Mouse (Mus musculus) cerebellum, postnatal 4 days (tissue): ENCODE data around the gene Itga2b.
A peak's percentile ranks its signal among the peaks of the same experiment; 100 is the strongest.

Source experiments
- DNase-seq, 2 experiments: peaks; one replicate each; pipeline ENCODE4 v3.0.0; 2022; ENCODE audit warnings: low spot score in 2 of 2, mixed read lengths in 1 of 2

Itga2b gene

DNA sequence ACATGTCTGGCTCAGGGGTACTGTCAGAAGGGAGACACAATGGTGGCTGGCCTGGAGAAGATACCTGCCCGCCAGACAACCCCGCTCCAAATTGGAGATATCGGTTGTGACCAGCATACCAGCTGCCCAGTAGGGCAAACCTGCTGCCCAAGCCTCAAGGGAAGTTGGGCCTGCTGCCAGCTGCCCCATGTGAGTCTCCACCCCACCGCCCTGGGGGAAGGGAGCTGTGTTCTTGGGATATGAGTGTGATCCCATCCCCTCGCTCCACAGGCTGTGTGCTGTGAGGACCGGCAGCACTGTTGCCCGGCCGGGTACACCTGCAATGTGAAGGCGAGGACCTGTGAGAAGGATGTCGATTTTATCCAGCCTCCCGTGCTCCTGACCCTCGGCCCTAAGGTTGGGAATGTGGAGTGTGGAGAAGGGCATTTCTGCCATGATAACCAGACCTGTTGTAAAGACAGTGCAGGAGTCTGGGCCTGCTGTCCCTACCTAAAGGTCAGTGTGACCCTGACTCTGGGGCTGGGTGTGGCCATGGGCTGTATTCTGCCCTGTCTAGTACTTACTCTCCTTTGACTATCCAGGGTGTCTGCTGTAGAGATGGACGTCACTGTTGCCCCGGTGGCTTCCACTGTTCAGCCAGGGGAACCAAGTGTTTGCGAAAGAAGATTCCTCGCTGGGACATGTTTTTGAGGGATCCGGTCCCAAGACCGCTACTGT lies 34.0 kb downstream of the Itga2b start:
- no peak for DNase-seq

DNA sequence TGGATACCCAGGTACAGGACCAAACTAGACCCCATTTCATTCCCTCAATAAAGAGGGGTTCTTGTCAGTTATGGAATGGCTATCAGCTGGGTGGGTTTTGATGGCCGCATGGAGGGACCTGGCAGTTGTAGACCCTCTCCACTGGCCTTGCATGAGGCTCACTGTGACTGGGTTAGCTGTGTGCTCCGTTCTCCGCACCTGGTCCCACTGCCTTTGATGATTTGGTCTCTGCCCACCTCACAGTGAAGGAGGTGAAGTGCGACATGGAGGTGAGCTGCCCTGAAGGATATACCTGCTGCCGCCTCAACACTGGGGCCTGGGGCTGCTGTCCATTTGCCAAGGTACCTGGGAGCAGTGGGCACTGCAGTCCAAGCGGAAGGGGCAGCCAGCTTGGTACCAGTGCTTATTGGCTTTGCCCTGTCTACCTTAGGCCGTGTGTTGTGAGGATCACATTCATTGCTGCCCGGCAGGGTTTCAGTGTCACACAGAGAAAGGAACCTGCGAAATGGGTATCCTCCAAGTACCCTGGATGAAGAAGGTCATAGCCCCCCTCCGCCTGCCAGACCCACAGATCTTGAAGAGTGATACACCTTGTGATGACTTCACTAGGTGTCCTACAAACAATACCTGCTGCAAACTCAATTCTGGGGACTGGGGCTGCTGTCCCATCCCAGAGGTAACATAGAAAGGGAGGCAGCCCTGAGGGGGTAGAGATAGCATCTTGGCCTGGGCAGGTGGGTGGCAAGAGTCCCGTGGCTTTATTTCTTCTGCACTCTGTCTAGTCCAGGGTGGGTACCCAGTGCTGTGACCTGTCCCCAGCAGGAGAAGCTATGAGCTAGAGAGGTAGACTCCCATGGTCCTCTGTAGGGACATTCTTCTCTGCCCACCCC lies 34.9 kb downstream of the Itga2b start:
- no peak for DNase-seq

DNA sequence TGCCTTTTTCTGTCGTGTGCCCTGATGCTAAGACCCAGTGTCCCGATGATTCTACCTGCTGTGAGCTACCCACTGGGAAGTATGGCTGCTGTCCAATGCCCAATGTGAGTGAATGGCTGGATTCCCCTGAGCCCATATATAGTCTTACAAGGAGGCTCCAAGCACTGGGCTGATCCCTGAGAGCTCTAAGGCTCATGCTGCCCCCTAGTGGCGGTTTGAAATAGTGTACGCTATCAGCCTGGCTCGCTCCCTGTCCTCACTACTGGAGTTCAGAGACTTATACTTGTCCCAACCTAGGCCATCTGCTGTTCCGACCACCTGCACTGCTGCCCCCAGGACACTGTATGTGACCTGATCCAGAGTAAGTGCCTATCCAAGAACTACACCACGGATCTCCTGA lies 35.5 kb downstream of the Itga2b start:
- DNase-seq: peak; percentile 86 to 91

DNA sequence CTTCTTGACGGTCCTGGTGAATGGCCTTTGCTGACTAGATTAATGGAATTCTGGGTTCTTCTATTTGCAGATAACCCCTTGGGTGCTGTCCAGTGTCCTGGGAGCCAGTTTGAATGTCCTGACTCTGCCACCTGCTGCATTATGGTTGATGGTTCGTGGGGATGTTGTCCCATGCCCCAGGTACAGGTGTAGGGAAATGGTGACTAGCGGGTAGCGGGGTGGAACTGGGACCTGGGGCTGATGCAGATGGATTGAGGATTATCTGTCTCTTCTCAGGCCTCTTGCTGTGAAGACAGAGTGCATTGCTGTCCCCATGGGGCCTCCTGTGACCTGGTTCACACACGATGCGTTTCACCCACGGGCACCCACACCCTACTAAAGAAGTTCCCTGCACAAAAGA lies 36.1 kb downstream of the Itga2b start:
- DNase-seq: no peak

DNA sequence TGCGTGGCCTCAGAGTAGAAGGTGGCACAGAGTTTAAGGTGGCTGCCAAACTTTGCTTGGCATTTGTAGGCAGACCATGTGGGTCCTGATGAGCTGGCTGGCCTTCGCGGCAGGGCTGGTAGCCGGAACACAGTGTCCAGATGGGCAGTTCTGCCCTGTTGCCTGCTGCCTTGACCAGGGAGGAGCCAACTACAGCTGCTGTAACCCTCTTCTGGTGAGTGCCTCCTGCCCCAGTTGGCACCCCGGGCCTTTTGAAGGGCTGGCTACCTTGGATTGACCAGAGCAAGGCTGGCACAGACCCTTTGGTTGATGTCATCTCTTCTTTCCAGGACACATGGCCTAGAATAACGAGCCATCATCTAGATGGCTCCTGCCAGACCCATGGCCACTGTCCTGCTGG lies 37.0 kb downstream of the Itga2b start:
- no peak for DNase-seq

DNA sequence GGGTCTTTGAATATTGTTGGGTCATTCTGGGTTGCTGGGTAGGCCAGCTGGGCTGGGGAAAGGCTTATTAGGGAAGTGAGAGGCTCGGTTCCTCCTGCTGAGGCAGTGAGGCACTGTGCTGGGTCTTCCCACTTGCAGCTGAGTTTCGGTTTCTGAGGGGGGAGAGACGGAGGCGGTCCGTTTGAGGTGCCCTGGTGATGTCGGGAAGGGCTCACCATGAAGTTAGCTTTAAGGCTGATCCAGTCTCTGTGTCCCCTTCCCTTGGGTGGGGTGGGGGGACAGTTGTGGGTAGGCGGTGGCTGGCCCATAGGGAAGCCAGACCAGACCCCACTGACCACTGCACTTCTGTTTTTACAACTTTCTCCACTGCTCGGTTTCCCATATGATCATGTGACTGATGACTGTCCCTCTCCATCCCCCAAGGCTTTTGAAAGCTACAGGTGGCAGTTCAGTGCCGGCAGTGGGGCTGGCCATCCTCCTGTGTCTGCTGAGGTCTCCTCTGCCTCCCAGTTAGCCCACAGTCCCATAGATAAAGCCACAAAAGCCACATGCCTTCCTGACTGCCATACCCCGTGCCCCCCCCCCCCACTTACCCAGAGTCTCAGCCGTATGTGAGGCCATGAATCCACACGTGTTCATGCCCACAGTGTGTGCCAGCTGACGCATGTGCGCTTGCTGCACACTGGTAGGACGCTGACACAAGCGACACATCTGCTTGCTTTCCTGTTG lies 37.6 kb downstream of the Itga2b start:
- no peak for DNase-seq

DNA sequence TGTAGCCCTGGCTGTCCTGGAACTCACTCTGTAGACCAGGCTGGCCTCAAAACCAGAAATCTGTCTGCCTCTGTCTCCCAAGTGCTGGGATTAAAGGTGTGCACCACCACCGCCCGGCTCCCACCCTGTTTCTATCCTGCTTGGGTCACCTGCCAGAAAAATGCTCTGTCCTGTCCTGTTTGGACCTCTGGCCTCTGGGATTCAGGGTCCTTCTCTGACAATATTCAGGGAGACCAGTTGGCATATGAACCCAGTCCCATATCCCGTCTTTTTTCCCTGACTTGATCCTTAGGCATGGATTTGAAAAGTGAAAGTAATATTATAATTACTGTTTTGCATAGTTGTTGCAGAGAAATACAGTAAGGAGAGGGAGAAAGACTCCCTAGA lies 38.2 kb downstream of the Itga2b start:
- DNase-seq: no peak

DNA sequence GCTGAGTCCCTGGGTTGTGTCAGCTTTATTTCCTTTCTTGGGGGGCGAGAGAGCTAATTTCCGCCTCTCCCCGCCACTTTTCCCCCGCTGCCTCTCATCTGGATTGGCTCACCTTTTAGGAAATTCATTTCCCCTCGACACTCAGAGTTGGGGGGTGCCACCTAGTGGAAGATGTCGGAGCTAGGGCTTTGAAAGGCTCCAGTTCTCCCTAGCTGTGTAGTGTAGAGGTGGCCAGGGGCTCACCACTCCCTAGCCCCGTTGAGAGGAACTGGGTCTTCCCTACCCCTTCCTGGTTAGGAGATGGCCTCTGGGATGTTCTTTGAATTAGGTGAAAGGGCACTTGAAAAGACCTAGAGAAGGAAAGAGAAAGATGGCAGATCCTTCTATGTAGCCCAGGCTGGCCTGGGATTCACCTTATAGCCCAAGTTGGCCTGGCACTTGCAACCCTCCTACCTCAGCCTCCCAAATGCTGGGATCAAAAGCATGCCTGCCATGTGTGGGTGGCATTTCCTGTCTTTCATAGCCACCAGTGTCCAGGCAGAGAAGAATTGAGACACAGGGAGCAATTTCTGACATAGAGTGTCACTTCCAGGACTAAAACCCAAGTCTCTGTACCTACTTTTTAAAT lies 38.8 kb downstream of the Itga2b start:
- DNase-seq: peak in 1 of 2 experiments; percentile 77

DNA sequence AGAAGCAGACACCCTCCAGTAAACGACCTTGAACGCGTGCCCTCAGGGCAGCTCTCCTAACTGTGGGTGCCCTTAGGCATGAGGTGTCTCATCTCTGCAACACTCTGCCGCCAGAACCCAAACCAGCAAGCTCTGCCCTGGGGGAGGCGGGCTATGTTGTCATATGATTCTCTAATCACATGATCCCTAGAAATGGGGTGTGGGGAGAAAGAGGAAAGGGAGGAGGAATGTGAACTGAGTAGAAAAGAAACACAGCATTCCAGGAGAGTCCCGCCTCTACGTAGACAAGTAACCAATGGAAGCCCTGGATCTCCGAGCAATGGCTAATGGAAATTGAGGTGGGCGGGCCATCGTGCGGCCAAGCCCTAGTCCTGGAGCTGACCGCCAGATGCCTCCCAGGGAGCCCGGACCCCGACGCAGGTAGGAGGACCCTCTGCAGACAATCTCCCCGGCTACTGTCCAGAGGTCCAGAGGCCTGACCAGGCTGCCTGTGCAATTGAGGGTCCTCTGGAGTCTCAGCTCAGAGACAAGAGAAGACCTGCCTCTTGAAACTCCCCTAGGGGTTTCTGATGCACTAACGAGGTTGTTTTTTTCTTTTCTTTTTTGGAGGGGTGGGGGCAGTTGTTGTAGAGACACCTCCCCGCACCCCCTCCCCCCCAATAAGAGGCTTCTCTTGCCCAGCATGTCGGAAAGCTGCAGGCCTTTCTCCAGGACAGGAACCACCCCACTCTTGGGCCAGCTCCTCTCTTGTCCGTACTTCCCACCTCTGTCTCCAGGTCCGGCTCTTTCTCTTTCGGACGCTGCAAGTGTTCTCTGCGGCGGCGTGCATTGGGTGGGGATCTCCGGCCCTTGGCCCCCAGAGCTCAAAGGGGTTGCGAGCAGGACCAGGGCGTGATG lies 39.6 kb downstream of the Itga2b start, which contains the start of gene Grn:
Gene Grn (plus strand): TSS at position 195 of the 897 bp plus-strand sequence.
- DNase-seq: peak in 1 of 2 experiments; percentile 79

DNA sequence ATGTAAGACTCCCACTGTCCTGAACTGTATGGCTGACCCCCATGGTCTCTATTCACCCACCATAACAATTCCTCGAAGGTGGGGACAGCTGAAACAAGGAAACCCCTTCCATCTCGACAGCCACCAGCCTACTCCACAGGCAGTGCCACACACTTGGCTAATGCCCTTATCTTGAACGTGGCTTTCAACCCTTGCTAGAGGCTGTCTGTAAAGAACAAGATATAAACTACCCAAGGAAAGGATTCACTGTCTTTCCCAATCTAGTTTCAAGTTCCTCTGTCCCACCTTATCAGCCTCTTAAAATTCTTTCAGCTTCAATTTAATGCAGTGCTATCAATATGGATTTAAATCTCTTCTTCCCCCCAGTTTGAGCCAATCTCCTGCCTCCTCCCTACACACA lies 40.4 kb downstream of the Itga2b start:
- no peak for DNase-seq

DNA sequence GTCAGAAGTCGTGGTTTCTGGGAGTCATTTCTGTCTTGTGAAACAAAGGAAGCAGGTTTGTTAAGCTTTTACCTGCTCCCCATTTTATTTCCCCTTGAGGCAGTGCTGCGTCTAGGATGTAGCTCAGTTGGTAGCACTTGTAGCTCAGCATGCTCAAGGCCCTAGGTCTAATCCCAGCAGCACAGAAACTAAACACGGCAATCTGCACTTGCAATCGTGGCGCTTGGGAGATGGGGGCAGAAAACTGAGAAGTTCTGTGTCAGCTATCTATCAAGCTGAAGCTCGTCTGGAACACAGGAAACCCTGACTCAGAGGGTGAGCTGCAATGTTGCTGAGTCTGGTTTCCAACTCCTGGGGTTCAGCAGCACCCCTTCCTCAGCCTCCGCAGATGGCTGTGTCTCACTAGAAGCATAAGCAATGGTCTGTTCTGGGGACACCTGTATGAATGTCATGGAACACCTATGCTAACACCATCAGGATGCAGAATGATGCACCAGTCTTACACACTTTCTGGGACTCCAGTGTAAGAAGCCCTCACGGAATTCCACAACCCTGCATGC lies 40.9 kb downstream of the Itga2b start:
- no peak for DNase-seq

DNA sequence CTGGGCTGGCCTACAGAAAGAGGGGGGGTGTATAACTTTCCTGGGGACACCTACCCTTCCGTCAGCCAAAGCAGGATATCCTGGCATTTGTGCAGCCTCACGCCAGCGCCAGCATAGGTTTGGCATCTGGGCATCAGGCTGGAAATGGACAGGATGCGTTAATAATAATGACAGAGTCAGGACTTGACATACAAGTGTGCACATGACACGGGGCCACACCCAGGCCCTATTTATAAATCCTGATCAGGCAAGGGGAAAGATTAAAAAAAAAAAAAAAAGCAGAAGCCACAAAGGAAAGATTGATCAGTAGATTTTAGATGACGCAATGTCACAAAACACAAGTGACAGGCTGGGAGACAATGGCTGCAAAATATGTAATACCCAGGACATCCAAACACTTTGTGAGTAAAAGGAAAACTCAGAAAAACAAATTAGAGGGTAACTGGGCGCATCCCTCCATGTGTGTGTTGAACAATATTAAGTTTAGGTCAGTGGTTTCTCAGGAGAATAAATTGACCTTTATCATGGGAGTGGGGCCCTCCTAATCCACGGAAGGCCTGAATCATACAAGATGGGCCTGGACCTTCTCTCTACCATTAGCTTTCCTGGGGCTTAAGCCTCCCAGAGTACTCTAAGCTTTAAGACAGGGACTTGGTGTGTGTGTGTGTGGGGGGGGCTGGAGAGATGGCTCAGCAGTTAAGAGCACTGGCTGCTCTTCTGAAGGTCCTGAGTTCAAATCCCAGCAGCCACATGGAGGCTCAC lies 44.2 kb downstream of the Itga2b start:
- no peak for DNase-seq

DNA sequence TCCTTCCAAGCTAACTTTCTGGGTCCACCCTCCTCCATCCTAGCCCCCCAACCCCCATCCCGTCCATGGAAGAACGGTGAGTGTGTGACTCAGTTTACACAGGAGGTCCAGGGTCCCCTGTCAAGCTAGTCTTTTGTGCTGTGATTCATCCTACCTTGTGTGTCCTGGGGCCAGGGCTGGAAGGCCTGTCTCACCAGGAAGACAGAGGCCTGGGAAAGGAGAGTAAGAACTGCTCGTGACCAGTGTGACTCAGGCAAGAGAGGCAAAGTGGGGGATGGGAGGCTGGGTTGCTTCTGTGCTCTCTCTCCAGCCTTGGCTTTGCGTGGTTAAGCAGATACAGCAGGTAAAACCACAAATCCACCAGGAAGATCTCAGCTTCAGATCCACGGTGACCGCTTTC lies 45.3 kb downstream of the Itga2b start:
- no peak for DNase-seq

DNA sequence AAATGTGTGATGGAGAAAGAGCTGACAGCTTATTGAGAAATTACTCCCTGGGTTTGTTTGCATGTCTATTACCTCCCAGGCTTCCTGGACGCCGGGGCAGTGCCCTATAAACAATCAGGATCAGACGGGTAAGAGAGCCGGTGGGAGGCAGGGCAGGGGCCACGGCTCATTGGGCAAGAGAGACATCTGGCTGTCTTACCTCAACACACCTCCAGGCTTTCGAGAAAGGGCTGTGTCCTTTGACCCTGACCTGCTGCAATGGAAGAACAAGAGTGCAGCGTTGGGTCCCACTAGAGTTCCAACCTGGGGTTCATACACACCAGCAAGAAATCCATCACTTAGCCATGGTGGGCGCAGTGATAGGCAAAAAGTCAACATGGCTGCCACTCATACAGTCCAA lies 48.4 kb downstream of the Itga2b start:
- no peak for DNase-seq

DNA sequence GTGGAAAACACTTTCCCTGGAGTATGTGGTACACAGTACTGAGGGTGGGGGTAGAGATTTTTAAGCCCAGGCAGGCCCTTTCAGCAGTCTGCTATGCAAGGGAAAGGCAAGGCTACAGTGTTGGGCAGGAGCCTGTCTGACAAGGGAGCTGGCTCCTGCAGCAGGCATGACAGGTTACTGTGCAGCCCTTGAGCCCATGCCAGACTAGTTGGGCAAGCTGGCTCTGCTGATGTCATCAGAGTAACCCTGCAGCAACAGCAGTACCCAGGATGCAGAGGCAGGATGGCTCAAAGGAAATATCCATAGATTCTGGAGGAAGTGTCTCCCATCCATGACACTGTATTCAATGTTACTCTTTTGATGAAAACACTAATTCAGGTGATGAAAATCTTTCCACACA lies 51.0 kb downstream of the Itga2b start:
- DNase-seq: no peak

DNA sequence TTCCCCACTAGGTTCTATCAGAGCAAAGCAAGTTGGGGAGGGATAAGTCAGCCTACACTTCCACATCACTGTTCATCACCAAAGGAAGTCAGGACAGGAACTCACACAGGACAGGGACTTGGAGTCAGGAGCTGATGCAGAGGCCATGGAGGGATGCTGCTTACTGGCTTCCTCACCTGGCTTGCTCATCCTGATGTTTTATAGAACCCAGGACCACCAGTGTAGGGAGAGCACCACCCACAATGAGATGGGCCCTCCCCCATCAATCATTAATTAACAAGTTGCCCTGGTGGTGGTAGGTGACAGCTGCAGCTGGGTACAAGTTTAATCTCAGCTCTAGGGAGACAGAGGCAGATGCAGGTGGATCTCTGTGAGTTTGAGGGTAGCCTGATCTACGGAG lies 52.8 kb downstream of the Itga2b start:
- DNase-seq: no peak

DNA sequence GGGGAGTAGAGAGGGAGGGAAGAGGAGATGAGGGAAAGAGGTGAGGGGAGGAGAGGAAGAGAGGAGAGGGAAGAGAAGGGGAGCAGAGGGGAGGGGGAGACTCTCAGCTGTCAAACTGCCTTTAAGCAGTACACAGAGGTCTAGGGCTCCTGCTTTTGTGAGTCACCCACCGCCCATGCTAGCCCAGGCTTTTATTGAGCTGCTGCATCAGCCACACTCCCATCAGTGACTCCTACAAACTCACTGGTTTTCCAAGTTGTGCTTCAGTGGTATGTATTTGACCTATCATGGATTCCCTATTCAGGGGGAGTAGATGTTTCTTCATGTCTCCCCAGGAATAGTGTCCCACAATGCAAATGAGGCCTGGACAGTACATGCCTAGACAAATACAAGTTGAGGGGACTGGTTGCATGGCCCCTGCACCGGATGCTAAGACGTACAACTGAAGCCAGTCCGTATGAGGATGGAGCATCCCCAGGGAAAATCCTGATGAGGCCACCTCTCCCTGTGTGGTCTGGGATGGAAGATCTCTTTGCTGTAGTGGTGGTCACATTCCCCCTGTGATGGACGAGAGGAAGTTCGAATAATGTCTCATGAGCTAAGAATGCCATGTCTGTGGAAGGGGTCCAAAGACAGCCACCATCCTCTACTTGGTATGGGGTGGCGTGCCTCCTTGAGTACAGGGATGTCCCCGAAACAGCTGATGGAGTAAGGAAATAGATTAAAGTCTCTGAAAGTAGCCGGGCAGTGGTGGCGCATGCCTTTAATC lies 54.7 kb downstream of the Itga2b start:
- DNase-seq: no peak

DNA sequence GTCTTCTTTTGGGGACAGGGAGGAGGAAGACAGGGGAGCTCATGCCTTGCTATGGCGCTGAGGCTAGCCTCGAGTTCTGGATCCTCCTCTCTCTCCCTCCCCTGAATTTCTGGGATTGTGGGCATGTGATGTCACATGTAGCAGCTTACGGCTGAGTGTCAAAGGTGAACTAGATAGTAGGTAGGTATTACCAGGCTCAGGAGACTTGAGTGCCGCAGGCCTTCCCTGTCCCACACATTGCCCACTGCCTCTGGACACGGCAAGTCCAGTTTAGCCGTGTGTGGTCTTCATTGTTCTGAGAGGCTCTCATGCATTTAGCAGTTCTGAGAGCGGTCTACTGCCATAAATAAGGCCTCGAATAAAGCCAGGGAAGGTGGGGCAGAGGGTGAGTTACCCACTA lies 56.9 kb downstream of the Itga2b start:
- DNase-seq: no peak

DNA sequence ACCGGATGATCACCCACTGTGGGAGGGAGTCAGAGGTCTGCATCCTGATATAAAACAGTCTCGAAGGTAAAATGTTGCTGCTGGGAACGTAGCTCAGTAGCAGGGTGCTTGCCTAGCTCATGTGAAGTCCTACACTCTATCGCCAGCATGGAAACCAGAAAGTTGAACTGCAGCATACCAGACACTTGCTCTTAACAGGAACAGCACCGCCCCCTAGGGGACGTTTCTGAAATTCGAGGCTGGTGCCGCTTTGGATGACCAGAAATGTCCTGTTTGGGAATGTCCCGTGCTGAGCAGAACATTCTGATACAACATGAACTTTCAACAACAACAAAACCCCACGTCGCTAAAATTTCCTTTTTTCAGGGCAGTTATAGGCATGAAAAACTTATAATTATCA lies 58.2 kb downstream of the Itga2b start:
- DNase-seq: peak; percentile 92 to 93
